Mouse (Mus musculus): Measurements from ENCODE around the gene Dytn.

Gene Dytn

DNA sequence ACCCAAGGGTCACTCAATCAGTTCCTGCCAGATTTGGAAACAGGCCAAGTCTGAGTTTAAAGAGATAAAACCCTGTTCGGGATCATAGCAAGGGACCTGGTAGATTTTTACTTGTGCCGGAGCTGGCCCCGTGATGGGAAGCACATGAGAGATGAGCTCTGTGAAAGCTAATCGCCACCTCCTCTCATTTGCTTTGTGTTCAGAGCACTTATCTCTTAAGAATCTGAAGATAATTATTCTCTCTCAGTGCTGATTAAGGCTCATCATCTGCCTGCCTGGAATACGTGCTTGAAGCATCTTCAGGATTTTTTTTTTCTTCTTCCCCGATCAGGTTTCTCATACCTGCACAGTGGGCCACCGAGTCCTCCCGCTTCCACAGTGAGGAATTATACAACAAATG is 107.6 kb downstream of the Dytn start:
- DNase-seq (ENCODE audit: low read depth, low spot score) = no peak

DNA sequence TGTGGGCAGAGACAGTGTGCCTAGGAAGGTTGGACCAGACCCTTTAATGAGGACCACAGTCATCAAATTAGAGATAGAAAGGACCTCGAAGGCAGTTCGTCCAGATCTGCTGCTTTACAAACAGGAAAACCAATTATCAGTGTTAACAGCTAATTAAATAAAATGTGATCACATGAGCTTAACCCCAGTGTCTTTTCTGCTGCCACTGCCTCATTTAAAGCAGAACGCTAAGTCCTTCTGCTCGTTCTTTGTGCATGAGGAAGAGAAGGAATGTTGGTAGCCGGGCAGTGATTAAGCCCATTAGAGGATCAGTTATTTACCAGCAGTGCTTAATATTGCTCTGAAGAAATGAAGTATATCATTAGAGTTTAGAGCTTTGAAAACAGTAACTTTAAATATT is 109.9 kb downstream of the Dytn start:
- DNase-seq (ENCODE audit: low read depth, low spot score) = no peak

DNA sequence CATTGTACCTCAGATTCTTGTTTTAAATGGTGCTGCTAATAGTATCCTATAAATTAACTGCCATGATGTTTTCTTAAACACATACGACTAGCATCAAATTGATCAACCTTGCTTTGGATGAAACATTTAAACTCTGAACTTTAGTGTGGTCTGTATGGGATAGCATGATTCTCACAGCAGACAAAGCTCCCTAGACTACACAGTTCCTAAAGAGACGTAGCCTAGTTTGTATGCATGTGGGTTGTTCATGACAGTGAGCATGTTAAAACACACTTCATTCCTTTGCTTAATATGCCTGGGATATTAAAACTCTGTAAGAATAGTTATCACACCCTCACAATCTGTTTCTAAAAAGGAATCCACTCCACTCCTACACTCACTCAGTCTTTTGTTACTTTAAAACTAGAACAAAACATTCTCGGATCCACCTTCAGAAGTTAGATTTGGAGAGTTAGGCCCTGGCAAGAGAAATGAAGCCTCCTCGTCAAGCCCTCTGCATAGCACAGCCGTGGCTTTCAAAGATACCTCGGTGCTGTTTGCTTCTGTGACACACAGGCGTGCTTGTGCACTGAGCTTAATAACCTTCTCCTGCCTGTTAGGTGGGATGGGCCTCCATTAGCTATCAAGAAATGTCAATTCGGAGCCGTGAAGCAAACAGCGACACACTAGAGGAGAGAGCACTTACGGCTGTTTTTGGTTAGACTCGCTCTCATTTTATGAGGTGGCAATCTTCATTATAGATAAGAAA is 112.7 kb downstream of the Dytn start:
- DNase-seq (ENCODE audit: low read depth, low spot score) = no peak

DNA sequence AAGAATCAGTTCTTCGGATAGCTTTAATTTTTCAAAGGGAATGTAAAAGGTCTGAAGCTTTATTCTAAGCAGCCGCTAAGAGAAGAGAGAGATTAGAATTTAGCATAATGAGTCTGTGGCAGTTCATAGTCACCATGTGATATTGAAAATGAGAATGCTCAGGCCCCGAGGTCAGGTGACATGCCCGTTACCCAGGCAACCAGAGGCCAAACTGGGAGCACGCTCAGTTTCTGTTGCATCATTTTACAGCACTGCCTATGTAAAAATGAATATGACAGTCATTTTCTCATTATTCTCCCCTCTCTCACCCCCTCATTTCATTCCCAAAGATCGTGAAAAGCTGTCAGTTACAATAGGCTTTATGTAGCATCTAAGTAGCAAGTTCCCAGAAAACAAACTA is 113.3 kb downstream of the Dytn start:
- no peak for DNase-seq (ENCODE audit: low read depth, low spot score)

Measured in ES-CJ7 (cell line).